Mouse (Mus musculus) heart, postnatal 0 days (tissue): ENCODE measurements at regions not wholly inside any gene's neighbourhood (a gene's known extent, or its start where the extent isn't known, plus 50 kb on each side); places are given as distances from the start of the nearest gene placed in this dataset.

Experiments
- ATAC-seq: fragments of 200-750 bp; cut with Nextera tagmentation; 2 replicates; pipeline ENCODE4 v1.8.0; 2017; ENCODE audit warnings: low read depth, moderate number of reproducible peaks, moderate library complexity; ENCODE audit not compliant: insufficient read depth
- DNase-seq: peaks from one replicate; pipeline ENCODE4 v3.0.0-alpha.2; 2016; ENCODE audit warnings: low spot score
- H3K27ac ChIP-seq: fragments of 300-500 bp; sonication (generic); 2 replicates; pipeline ENCODE4 v1.5.1; 2014; ENCODE audit warnings: low read depth, mild to moderate bottlenecking
- H3K27me3 ChIP-seq: fragments of 300-500 bp; sonication (generic); 2 replicates; pipeline ENCODE4 v1.6.1; 2014; ENCODE audit warnings: low read length, mixed read lengths; ENCODE audit not compliant: control insufficient read depth, insufficient read depth
- H3K36me3 ChIP-seq: fragments of 300-500 bp; sonication (generic); replicated peaks from 2 replicates; pipeline ENCODE4 v1.6.1; 2014; ENCODE audit warnings: low read length, mixed read lengths; ENCODE audit not compliant: control insufficient read depth, insufficient read depth
- H3K4me1 ChIP-seq: fragments of 300-500 bp; sonication (generic); 2 replicates; pipeline ENCODE4 v1.6.1; 2014; ENCODE audit warnings: antibody characterized with exemption; ENCODE audit not compliant: control insufficient read depth, insufficient read depth
- H3K4me2 ChIP-seq: fragments of 300-500 bp; sonication (generic); 2 replicates; pipeline ENCODE4 v1.6.1; 2014; ENCODE audit warnings: low read depth, mild to moderate bottlenecking, low read length, moderate library complexity
- H3K4me3 ChIP-seq: fragments of 300-500 bp; sonication (generic); 2 replicates; pipeline ENCODE4 v1.5.1; 2014; ENCODE audit warnings: low read depth, low read length
- H3K9ac ChIP-seq: fragments of 300-500 bp; sonication (generic); replicated peaks from 2 replicates; pipeline ENCODE4 v1.6.1; 2014; ENCODE audit warnings: low read depth, low read length, mixed read lengths
- H3K9me3 ChIP-seq: fragments of 300-500 bp; sonication (generic); replicated peaks from 2 replicates; pipeline ENCODE4 v1.6.1; 2016; ENCODE audit warnings: low read length; ENCODE audit not compliant: control insufficient read depth
- CTCF ChIP-seq: IDR thresholded peaks from 2 replicates; pipeline ENCODE4 v1.5.1; 2016; ENCODE audit warnings: antibody characterized with exemption, control low read depth, low read depth
- EP300 ChIP-seq: IDR thresholded peaks from 2 replicates; pipeline ENCODE4 v1.6.1; 2016; ENCODE audit warnings: antibody characterized with exemption, low read depth
- WGBS: fragments of 180-500 bp; shearing (Covaris S2); extraction: QIAGEN DNeasy Blood & Tissue Kit; methylation state at CpG from one replicate; pipeline ENCODE4 v1.1.7; 2014; 5-methylcytosine and 5-hydroxymethylcytosine counted together

DNA sequence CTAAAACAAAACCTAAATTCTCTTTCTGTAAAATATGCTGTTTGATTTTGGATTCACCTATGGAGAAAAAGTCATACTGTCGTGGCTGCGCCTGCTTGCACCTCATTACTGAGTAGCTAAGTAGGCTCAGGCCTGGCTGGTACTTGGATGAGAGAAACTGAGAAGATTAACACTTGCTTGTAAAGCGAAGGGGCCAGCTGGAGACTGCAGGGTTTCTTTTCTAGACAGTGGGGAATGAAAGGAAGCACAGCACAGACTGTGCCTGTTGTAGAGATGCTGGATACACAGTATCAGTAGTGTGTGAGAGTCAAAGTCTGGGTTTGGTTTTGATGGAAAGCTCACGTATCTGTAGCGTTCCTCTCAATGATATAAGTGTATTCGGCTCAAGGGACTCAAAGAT, 123.5 kb downstream of the Ackr3 start:
- TF ChIP-seq CTCF (no peak), EP300 (no peak)
- Histone ChIP-seq H3K9ac (no peak overlapping the region), H3K4me1 (no peaks in the 10 kb centered on the region), H3K36me3 (no peaks in the 10 kb centered on the region), H3K27me3 (no peaks in the 10 kb centered on the region), H3K9me3 (no peaks in the 10 kb centered on the region), H3K27ac (no peak overlapping the region), H3K4me2 (no peak overlapping the region), H3K4me3 (no peak overlapping the region)
- WGBS = 75% methylated on average over 6 of the region's 6 CpGs
- no peak for DNase-seq
- ATAC-seq = no peak

DNA sequence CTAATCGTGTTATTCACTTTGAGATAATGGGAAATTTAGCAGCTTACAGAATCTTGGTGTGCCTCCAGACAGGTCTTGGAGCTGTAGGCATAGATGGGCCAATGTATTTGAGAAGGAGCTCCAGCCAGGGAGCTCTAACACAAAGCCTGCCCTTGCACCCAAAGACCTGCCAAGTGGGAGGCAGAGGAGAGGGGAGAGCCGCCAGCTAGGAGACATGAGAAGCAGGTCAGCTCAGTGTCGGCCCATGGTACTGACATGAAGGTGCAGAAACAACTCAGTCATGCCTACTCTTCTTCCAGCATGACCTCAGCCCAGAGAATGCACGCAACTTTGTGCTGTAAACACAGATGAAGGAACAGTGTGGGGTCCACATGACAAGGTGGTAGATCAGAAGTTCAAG, 128.8 kb downstream of the Ackr3 start:
- Histone ChIP-seq H3K4me1 (no peaks in the 10 kb centered on the region), H3K9ac (no peak overlapping the region), H3K27ac (no peak overlapping the region), H3K9me3 (no peaks in the 10 kb centered on the region), H3K4me2 (no peak overlapping the region), H3K36me3 (no peaks in the 10 kb centered on the region), H3K27me3 (no peaks in the 10 kb centered on the region; the same call in 1 of the 2 replicates), H3K4me3 (no peak overlapping the region)
- WGBS = 80% methylated on average over 4 of the region's 4 CpGs
- DNase-seq (no peak), ATAC-seq (no peak)
- TF ChIP-seq EP300 (no peak), CTCF (no peak)

GRCm38 (mm10) chr1:90333676-90334430, 130.1 kb downstream of the Ackr3 start:
- 78% methylated on average over 6 of the region's 6 CpGs for WGBS
- no peaks in the 10 kb centered on the region; the same call in 1 of the 2 replicates for H3K27me3 ChIP-seq
- no peak overlapping the region for H3K27ac ChIP-seq
- no peak overlapping the region for H3K9ac ChIP-seq
- no peak overlapping the region for H3K4me3 ChIP-seq
- ATAC-seq (no peak), DNase-seq (no peak)
- TF ChIP-seq CTCF (no peak), EP300 (no peak)
- H3K36me3 ChIP-seq = no peaks in the 10 kb centered on the region
- H3K4me1 ChIP-seq = no peaks in the 10 kb centered on the region
- H3K4me2 ChIP-seq = no peak overlapping the region
- H3K9me3 ChIP-seq = no peaks in the 10 kb centered on the region

DNA sequence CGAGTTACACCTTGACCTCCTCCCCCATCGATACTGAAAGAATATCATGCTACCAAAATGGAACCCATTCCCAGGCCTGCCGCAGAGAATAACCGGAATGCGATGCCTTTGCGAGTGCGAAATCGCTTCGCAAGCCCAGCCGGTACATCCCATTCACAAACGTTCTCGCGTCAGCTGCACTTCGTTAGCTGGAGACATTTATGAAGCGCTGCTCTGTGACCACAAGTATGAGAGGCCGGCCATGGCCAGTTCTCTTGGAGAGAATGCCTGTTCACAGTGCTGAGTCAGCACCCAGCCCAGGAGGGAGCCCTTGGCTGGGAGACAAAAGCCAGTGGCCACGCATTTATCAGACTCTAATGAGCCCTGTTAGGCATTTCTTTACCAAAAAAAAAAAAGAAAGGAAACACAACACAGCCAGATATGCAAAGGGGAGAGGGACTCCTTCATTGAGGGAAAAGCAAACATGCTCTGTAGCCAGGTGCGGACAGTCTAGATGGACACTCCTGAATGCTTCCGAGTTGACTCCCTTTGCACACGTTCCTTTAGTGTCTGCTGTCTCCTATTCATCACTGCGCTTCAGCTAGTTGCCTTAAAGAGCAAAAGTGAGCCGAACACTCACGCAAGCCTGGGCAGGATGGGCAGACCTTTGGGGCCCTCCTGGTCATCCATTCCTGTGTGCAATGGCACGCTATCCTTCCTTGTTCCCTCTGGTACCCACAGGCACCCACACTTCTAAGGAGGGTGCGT, 131.4 kb downstream of the Ackr3 start:
- Histone ChIP-seq H3K4me1 (no peaks in the 10 kb centered on the region), H3K9me3 (no peaks in the 10 kb centered on the region), H3K9ac (no peak overlapping the region), H3K4me3 (no peak overlapping the region), H3K27ac (no peak overlapping the region), H3K4me2 (no peak overlapping the region), H3K36me3 (no peaks in the 10 kb centered on the region), H3K27me3 (no peaks in the 10 kb centered on the region; the same call in 1 of the 2 replicates)
- no peak for ATAC-seq
- DNase-seq = no peak
- TF ChIP-seq CTCF (no peak), EP300 (no peak)
- 74% methylated on average over 25 of the region's 25 CpGs for WGBS

GRCm38 (mm10) chr1:90337876-90338316, 134.1 kb downstream of the Ackr3 start:
- Histone ChIP-seq H3K4me1 (no peaks in the 10 kb centered on the region), H3K9me3 (no peaks in the 10 kb centered on the region), H3K9ac (no peak overlapping the region), H3K4me2 (no peak overlapping the region), H3K4me3 (no peak overlapping the region), H3K27ac (no peak overlapping the region), H3K36me3 (no peaks in the 10 kb centered on the region), H3K27me3 (no peaks in the 10 kb centered on the region; the same call in 1 of the 2 replicates)
- WGBS = 70% methylated on average over 12 of the region's 12 CpGs
- DNase-seq (no peak), ATAC-seq (no peak)
- TF ChIP-seq CTCF (no peak), EP300 (no peak)
